Mouse (Mus musculus) ES-E14 (cell line): ENCODE measurements around the gene Epha4. TPM values are rescaled to one million over a fixed set of nuclear protein-coding genes. Genes with fewer than 3 reads are reported as not detected.

Source experiments
- DNase-seq: peaks from one replicate; pipeline ENCODE4 v3.0.0-alpha.2; 2013; ENCODE audit warnings: low read depth, low spot score
- H3K27ac ChIP-seq: 2 replicates; pipeline ENCODE4 v1.5.1; 2012; ENCODE audit warnings: low read depth, mild to moderate bottlenecking, low read length, moderate library complexity, mixed read lengths; ENCODE audit not compliant: poor library complexity, insufficient read depth, severe bottlenecking
- H3K36me3 ChIP-seq: 2 replicates; pipeline ENCODE4 v1.6.1; 2012; ENCODE audit warnings: mild to moderate bottlenecking, low read length, moderate library complexity, mixed read lengths; ENCODE audit not compliant: control insufficient read depth, poor library complexity, insufficient read depth, severe bottlenecking
- H3K4me1 ChIP-seq, 2 experiments: fragments of 150-350 bp in 1 of 2; sonication (generic) in 1 of 2; 2 replicates each; pipeline ENCODE4 v1.6.1; 2012; ENCODE audit warnings: low read length in 2 of 2, mild to moderate bottlenecking in 1 of 2, mixed read lengths in 1 of 2; ENCODE audit not compliant: control insufficient read depth in 2 of 2, insufficient read depth in 2 of 2, poor library complexity in 1 of 2
- H3K4me3 ChIP-seq, 2 experiments: fragments of 150-350 bp in 1 of 2; sonication (generic) in 1 of 2; 2 replicates each; pipeline ENCODE4 v1.5.1; 2012; ENCODE audit warnings: low read length in 2 of 2, low read depth in 1 of 2, mild to moderate bottlenecking in 1 of 2, mixed read lengths in 1 of 2; ENCODE audit not compliant: insufficient read depth in 1 of 2, poor library complexity in 1 of 2, severe bottlenecking in 1 of 2
- H3K9ac ChIP-seq: 2 replicates; pipeline ENCODE4 v1.6.1; 2012; ENCODE audit warnings: low read depth, mild to moderate bottlenecking, low read length, mixed read lengths; ENCODE audit not compliant: poor library complexity, insufficient read depth, severe bottlenecking
- H3K9me3 ChIP-seq: fragments of 150-350 bp; sonication (generic); 2 replicates; pipeline ENCODE4 v1.6.1; 2012; ENCODE audit warnings: low read depth, mild to moderate bottlenecking, low read length; ENCODE audit not compliant: control insufficient read depth, insufficient read depth
- CHD2 ChIP-seq: IDR thresholded peaks from 2 replicates; pipeline ENCODE4 v1.6.1; 2014; ENCODE audit warnings: mild to moderate bottlenecking, low read depth, low read length, inconsistent platforms
- HCFC1 ChIP-seq: IDR thresholded peaks from 2 replicates; pipeline ENCODE4 v1.6.1; 2012; ENCODE audit warnings: low read length, inconsistent platforms, borderline replicate concordance; ENCODE audit not compliant: insufficient read depth
- MAFK ChIP-seq: IDR thresholded peaks from 2 replicates; pipeline ENCODE4 v1.6.1; 2014; ENCODE audit warnings: mild to moderate bottlenecking, low read depth, low read length, inconsistent platforms; ENCODE audit not compliant: insufficient read depth
- ZC3H11A ChIP-seq: IDR thresholded peaks from 2 replicates; pipeline ENCODE4 v1.6.1; 2012; ENCODE audit warnings: low read depth, mild to moderate bottlenecking, inconsistent platforms, low read length, borderline replicate concordance
- ZNF384 ChIP-seq: IDR thresholded peaks from 2 replicates; pipeline ENCODE4 v1.6.1; 2012; ENCODE audit warnings: low read depth, low read length, inconsistent platforms
- in situ Hi-C, 2 experiments: fragments of 600-800 bp; cut with MboI; formaldehyde crosslinking; loops; one replicate each; pipeline ENCODE4 v1.15.1; 2025; ENCODE audit warnings: low sequenced_read_pairs in 2 of 2, inconsistent platforms in 1 of 2; ENCODE audit not compliant: unreplicated experiment in 2 of 2
- total RNA-seq: library from RNA; depleted of rRNA; stranded (reverse); fragments of 300-350 nt; gene quantifications from 2 replicates; pipeline ENCODE4 v1.2.3, GENCODE M21; 2012

Gene Epha4
- total RNA-seq, 1 experiment = 99.7 TPM

- no peaks in the 10 kb centered on the region for H3K36me3 ChIP-seq
- TF ChIP-seq CHD2 (no peak), ZC3H11A (no peak), HCFC1 (no peak), MAFK (no peak), ZNF384 (no peak)
- H3K27ac ChIP-seq = no peak overlapping the region
- no peak overlapping the region for H3K4me3 ChIP-seq
- in situ Hi-C loops = no loop called here
- no peak for DNase-seq
- H3K4me1 ChIP-seq = no peaks in the 10 kb centered on the region
- H3K9ac ChIP-seq = no peak overlapping the region
- no peaks in the 10 kb centered on the region for H3K9me3 ChIP-seq
Measured at GRCm38 (mm10) chr1:77544279-77544678, 29.4 kb upstream of the Epha4 start.

GRCm38 (mm10) chr1:77539945-77540344 is 25.1 kb upstream of the Epha4 start:
- H3K9me3 ChIP-seq = no peaks in the 10 kb centered on the region
- H3K27ac ChIP-seq = no peak overlapping the region
- H3K9ac ChIP-seq = no peak overlapping the region
- TF ChIP-seq ZNF384 = no peak
- TF ChIP-seq HCFC1 = no peak
- TF ChIP-seq CHD2 = no peak
- no peak for TF ChIP-seq MAFK
- TF ChIP-seq ZC3H11A = no peak
- no peak for DNase-seq
- in situ Hi-C loops = no loop called here
- no peaks in the 10 kb centered on the region for H3K36me3 ChIP-seq
- no peaks in the 10 kb centered on the region for H3K4me1 ChIP-seq
- no peak overlapping the region for H3K4me3 ChIP-seq

DNA sequence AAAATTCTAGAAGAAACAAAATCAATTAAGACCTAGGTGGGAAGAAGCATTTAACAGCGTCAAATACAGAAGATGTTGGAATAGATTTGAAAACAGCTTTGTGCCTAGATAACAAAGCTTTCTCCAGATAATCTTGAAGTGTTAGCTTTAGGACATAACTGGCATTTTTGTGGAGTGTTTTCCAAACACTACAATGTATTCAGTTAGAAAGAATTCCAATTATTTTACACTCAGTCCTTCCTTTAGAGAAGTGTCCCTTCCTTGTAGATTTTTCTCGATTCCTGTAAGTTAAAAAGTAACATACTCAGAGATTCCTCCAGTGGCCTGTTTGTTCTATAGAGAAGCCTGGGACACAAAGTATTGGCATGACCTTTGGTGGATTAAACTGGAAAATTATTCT is 23.7 kb upstream of the Epha4 start:
- Histone ChIP-seq H3K9ac (no peak overlapping the region), H3K9me3 (no peaks in the 10 kb centered on the region), H3K27ac (no peak overlapping the region), H3K36me3 (no peaks in the 10 kb centered on the region), H3K4me3 (no peak overlapping the region), H3K4me1 (no peaks in the 10 kb centered on the region)
- in situ Hi-C loops = no loop called here
- DNase-seq = no peak
- TF ChIP-seq HCFC1 (no peak), MAFK (no peak), ZC3H11A (no peak), ZNF384 (no peak), CHD2 (no peak)

GRCm38 (mm10) chr1:77535905-77536304 is 21.0 kb upstream of the Epha4 start:
- no peak for TF ChIP-seq HCFC1
- TF ChIP-seq MAFK = no peak
- no peak overlapping the region for H3K27ac ChIP-seq

GRCm38 (mm10) chr1:77532576-77533183 is 17.8 kb upstream of the Epha4 start:
- H3K4me3 ChIP-seq = no peak overlapping the region
- no peak overlapping the region for H3K27ac ChIP-seq
- no peak for TF ChIP-seq MAFK
- TF ChIP-seq HCFC1 = no peak
- no peak for TF ChIP-seq ZNF384
- no peak for TF ChIP-seq ZC3H11A
- TF ChIP-seq CHD2 = no peak
- H3K4me1 ChIP-seq = no peaks in the 10 kb centered on the region
- in situ Hi-C loops = no loop called here
- H3K9ac ChIP-seq = no peak overlapping the region
- H3K36me3 ChIP-seq = no peaks in the 10 kb centered on the region
- DNase-seq = no peak
- H3K9me3 ChIP-seq = no peaks in the 10 kb centered on the region

More at GRCm38 (mm10) chr1:77535905-77536304, 21.0 kb upstream of the Epha4 start:
- H3K36me3 ChIP-seq = no peaks in the 10 kb centered on the region
- no peak overlapping the region for H3K4me3 ChIP-seq
- in situ Hi-C loops = no loop called here
- H3K9me3 ChIP-seq = no peaks in the 10 kb centered on the region
- DNase-seq = no peak
- H3K4me1 ChIP-seq = no peaks in the 10 kb centered on the region
- no peak overlapping the region for H3K9ac ChIP-seq
